Mouse (Mus musculus): ENCODE data around the gene Tmem114.

Gene Tmem114

DNA sequence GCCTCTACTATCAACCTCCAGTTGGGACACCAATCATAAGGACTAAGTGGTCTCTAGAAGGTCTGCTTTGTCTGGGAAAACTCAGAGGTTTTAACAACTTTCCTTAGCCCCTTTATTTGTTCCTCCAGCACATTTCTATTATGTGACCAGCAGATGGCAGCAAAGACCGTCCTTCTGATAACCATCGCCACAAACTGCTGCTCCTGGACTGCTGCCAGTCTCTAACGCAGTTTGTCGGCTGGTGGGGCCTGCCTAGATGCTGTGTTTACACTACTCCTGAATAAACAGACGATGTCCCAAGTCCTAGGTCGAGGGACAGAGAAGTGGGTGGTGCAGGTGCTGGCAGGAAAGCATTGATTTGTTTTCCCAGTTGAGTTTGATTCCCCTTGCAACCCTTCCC lies 18.2 kb downstream of the Tmem114 start:
- peak; percentile 78 for DNase-seq

DNA sequence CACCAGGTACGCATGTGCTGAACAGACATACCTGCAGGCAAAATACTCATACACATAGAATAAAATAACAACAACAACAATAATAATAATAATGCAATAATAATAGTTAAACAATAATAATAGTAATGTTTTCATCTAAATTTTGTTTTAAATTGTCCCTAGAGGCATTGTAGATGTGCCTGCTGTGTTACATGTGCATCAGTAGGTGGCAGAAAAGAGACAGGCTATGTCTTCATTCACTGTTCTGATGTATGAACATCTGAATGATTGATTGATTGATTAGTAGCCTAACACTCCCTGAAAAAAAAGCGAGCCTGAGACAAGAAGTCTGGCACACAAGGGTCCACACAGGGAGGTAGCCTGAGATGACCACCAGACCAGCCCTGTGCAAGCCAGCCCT lies 22.3 kb downstream of the Tmem114 start:
- no peak for DNase-seq

DNA sequence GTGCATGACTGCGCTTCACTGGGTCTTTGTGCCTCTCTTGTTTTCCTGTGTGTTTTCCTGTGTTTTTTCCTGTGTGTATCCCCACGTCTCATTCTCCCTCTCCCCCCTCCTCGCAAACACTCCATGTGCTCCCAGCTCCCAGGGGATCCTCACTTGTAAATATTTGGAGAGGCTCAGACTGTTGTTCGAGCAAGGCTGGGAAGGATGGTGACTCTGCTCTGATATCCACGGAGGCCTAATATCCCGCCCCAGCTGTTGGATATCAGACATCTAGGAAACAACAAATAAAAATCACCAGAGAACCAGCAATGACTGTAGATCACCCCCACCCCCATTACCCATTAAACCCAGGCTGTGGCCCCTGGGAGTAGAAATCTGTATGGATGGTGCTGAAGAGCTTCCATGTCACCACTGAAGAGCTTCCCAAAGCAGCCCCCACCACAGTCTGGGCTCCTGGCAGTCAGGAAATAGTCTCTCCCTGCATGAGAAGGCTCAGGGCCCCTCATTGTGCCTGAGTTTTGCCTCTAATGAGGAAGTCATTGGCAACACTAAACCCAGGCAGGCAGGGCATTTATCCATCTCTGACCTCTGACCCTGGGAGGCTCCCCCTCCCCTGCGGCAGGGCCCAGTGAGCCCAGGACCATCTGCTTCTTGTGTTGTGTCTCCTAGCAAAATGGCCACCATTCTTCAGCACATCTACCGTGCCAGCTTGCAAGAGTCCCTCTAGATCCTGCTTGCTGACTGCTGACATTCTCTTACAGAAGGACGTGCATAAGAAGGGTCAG lies 23.6 kb downstream of the Tmem114 start:
- DNase-seq = peak; percentile 31

DNA sequence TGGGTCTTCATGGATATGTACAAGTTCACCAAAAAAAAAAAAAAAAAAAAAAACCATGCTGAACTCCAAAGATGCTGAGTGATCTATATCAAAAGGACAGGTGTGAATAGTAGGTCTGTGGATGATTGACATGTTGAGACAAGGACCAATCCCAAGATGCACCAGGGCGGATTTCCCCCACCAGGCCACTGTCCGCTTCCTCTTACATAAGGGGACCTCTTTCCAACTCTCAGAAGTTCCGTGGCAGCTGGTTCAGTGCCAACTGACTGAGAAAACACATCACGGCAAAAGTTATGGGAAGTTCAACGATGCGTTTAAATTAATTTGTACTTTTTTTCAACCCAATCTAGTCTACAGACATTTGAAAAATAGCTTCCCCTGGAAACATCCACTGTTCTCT lies 25.1 kb downstream of the Tmem114 start:
- no peak for DNase-seq

DNA sequence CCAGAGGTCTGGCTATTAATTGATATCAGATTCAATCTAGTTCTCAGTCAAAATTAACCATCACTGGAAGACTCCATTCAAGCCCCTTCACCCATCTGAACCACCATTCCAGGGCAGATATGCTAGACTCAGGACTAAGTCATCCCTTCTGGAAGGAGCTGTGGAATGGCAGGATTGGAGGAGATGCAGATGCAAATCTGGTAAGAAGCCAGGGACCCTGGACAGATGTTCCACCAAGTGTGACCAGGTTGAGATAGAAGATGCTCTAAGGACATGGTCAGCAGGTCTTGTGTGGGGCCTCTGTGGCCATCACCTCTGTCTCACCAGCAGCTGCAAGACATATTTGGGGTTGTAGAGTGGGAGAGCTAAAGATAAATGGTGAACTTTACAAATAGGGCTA lies 30.0 kb downstream of the Tmem114 start:
- no peak for DNase-seq

DNA sequence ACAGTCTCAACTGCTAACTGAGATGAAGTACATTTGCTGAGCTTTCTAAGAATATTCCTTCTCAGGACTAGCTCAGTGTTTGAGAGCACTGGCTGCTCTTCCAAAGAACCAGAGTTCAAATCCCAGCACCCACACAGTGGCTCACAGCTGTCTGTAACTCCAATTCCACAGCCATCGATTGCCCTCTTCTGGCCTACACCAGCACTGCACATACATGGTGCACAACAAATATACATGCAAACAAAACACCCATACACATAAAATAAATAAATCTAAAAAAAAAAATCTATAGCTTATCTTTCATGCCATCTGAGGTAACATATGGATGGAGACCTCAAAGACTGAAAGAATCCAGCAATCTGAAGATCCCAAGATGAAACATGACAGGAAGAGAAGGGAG lies 36.4 kb downstream of the Tmem114 start:
- DNase-seq = no peak

DNA sequence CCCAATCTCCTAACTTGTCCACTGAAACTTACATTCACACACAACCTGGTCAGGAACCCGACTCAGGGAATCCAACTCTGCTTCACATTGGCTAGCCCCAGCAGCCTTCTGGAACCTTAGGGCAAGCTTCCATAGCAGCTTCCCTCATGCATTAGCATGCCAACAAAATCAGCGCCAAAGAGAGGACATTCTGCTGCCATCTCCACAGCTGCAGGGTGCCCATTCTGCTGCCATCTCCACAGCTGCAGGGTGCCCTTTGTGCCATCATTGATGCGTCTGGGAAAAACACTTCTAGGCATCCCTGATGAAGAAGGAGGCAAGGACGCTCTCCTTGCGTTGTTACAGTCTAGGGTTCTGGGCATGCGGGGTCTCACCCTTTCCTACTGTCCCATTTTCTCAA lies 38.5 kb downstream of the Tmem114 start:
- no peak for DNase-seq

DNA sequence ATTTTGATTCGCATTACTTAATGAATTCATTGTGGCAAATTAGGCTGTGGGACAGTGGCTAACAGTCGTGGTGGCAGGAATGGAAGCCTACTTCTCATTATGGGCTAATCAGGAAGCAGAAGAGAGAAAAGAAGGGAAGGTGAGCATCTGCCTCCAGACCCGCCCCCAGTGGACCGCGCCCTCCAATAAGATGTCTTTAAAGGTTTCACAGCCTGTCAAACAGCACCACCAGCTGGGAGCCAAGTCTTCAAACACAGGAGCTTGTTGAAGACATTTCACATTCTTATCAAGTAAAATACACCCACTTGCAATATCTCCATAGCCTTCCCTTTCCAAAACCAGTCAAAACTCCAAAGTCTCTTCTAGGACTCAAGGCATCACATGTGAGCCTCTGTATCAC lies 39.3 kb downstream of the Tmem114 start:
- DNase-seq = no peak

DNA sequence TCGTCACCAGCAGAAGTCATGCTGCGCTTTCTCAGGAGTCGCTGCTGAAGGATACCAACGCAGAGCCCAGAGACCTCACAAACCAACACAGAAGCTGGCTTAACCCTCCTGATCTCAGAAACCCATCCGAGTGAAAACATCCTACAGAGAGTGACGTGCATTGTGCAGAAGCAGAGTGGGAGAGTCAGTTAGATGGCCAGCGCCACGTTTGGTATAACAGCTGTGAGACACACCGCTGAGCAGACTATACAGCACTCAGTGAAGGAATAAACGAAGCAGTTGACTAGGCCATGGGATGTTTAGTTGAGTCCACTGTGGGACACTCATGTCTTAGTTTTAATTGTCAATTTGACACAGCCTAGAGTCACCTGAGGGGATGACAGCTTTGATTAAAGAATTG lies 40.2 kb downstream of the Tmem114 start:
- no peak for DNase-seq

DNA sequence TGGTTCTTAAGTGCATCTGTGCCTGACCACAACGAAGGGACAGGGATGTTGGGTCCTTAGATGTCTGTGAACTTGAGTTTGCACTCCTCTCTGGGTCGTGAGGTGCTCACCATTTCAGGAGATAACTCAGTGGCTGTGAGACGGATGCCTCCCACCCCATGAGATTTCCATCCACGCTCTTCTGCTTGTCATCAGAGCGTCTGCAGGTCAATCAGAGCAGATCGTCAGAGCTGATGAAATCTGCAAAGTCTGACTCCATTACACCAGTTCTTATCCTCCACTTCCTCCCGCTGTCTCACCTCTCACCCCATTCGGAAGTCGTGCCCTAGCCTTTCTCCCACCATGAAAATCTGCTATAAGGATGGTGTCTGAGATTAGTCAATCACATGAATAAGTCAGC lies 41.5 kb downstream of the Tmem114 start:
- no peak for DNase-seq

DNA sequence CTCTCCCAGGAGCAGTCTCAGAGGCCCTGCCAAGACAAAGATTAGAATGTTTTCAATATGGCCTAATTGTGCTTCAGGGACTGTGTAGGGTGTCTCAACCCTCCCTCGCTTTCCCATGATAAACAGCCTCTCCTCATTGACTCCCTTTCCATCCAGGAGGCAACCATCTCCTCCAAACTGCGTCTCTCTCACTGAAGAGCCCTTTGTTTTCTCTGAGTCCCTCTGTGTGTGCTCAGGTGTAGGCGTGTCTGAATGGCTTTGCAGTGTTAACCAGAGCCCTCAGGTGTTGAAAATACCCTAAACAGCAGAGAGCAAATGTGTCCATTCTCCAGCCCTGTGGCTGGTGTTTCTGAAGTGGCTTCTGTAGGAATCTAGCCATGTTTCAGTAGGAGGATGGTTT lies 61.9 kb downstream of the Tmem114 start:
- no peak for DNase-seq
